Mouse (Mus musculus) cerebral cortex, adult 2 months (tissue): ENCODE data around the gene Spred2.

ENCODE experiments used
- WGBS: fragments of 180-500 bp; shearing (Covaris S2); methylation state at CpG from one replicate; pipeline ENCODE4 v1.1.7; 2018; 5-methylcytosine and 5-hydroxymethylcytosine counted together

The Spred2 gene

DNA sequence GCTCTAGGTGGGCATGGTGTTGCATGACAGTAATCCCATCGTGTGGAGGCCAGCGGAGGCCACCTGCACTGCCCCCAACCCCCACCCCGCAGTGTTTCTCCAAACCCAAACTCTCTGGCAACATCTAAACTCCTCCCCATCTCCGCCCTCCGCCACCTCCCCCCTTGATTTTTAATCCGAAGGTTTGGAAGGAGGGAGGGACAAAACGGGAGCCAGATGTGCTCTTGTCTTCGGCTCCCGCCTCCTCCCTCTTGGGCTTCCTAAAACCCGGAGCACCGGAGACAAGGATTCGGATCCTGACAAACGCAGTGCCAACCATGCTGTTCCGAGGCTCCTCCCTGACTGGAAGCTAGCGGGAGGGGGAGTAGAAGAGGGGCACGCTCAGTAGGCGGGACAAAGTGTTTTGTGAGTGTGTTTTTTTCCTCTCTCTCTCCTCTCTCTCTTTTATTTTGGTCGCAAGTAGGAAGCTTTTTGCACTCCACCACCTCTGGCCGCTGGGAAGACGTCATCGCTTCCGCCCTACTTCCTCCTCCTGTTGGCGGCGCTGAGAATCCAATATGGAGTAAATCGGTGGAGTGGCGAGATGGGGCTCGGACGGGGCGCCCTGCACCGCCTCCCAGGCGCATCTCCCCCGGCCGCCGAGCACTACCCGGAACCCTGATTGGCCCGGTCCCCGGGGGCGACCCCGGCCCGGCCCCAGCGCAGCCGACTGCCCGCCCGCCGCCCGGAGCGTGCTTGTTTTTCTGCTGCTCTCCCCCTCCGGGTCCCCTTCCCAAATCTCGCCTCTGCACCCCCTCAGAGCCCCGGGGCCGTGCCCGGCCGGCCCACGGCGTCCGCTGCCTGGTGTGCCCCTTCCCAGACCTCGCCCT, at the start of gene Spred2:
Spred2 (plus strand) TSS at position 488 of the 869 bp plus-strand sequence.
- under 1% methylated on average over 56 of the region's 57 CpGs for WGBS

DNA sequence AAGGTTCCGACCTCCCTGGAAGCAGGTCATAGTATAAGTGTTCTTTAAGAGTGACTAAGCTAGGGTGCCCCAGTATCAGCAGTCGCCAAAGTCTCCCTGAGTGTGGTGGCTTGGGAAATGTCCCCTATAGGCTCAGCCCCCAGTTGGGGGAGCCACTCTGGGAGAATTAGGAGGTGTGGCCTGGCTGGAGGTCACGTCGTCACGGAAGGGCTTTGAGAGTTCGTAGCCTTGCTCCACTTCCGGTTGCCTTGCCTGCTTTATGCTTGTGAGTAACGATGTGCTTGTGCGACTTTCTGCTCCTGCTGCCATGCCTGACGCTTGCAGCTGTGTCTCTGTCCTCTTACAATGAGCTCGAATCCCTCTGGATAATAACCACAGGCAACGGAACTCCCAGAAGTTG, 48.6 kb upstream of the Spred2 start:
- 45% methylated on average over 12 of the region's 12 CpGs for WGBS

DNA sequence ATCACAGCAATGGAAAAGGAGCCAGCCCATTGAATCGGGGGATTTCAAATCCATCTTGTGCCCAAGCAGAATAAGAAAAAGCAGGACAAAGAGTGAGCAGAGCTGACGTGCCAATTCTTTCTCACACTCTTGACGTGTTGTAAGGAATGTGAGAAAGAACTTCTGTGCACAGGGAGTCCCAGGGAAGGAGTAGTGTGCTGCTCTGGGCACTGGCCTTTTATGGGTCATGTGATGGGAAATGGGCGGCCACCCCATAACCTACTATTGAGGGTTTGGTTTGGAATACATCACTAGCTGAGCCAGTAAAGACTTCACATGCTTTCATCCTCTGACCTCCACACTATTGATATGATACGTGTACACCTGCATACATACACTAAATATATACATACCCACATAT, 48.2 kb upstream of the Spred2 start:
- 56% methylated on average over 5 of the region's 5 CpGs for WGBS

DNA sequence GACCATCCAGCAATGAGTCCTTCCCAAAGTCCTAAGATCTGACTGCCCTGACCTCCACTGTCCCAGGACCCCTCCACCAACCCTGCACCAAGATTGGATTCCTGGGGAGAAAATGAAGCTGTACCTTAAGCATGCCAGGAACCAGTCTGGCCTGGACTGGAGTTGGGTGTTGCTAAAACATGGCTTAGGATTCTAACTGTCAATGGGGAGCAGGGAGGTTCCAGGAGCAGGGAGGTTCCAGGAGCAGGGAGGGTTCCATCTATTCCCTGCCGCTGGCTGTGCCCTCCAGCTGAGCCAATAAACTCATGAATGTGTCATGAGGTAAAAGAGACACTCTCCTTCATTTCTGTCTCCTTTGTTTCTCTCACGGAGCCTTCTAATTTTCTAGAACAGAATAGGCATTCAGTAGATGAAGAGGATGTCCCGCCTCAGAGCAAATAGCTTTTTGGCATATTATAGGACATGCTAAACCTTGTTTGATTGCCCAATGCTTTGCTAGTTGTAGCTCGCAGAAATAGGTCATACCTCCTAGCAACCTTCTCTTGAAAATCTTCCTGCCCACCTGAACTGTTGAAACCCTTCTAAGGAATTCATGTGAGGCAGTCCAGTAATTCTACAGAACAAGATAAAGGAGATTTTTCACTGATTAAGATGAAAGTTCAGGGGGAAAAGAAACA, 46.8 kb upstream of the Spred2 start:
- 71% methylated on average over 4 of the region's 4 CpGs for WGBS

DNA sequence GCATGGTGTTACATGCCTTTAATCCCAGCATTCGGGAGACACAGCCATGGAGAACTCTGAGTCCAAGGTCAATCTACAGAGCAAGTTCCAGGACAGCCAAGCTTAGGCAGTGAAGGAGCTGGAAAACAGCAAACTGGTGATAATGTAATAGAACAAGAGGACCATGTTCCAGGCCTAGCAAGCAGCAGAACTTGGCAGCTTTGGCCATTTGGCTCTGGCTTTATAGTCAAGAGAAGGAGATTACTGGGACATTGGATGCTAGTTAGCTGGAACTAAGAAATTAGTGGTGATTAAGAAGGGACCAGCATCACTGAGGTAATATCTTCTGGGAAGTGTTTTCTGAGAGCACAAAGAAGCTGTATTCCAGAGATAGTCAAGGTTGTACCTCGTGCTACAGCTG, 42.8 kb upstream of the Spred2 start:
- WGBS: 90% methylated on average over 2 of the region's 2 CpGs

DNA sequence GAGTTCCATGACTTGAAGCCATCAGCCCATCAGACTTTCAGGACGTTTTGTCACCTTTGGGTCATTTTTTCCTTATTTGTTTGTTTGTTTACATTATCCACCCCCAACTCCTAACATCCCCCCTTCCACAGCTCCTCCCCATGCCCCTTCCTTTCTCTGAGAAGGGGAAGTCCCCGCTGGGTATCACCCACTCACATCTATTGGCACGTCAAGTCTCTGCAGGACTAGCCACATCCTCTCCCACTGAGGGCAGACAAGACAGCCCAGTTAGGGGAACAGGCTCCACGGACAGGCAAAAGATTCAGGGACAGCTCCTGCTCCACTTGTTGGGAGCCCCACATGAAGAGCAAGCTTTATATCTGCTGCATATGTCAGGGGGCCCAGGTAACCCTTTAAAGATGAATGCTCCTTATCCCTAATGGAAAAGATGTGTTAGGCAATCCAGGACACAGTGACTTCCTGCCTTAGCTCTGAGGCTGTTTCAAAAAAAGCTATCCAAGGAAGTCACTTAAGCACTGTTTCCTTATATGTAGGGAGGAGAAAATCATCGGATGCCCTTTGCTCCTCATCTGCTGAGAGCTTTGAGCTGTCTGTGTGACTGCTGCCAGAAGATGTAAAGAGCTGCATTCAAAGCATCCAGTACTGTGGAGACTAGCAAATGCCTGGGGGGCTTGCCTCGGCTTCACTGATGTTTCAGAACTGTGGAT, 33.3 kb upstream of the Spred2 start:
- 66% methylated on average over 6 of the region's 6 CpGs for WGBS

DNA sequence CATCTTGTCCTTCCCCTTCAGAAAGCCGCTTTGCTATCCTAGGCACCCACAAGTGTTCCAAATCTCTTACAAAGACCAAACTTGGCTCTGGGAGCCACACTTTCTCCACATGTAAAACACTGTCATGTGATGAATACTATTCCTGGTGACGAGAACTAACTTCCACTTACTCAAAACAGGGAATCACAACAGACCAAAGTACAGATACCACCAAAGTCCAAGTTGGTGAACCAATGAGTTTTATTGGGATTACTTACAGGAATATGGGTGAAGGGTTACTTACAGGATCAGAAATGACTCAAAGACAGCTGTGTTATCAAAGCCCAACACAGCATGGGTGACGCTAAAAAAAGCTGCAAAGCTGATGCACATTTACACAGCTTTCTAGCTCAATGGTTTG, 30.9 kb upstream of the Spred2 start:
- WGBS: 70% methylated on average over 3 of the region's 3 CpGs

DNA sequence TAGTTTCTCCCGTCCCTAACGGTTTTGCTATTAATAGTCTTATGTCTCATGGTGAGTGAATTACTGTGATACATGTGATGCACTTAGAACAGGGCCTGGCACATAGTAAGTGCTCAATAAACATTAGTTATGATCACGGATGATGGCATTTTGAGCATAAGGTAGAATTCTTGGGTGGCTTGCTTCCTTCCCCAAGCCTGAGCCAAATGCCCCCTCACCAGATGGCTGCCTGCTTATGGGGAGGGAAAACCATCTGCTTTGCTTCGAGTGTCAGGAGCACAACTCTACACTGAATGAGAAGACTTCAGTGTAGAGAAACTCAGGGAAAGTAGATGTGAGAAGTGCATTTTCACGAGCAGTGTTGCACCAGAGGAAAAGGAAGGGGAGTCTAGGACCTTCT, 24.6 kb upstream of the Spred2 start:
- WGBS: 42% methylated on average over 5 of the region's 5 CpGs

DNA sequence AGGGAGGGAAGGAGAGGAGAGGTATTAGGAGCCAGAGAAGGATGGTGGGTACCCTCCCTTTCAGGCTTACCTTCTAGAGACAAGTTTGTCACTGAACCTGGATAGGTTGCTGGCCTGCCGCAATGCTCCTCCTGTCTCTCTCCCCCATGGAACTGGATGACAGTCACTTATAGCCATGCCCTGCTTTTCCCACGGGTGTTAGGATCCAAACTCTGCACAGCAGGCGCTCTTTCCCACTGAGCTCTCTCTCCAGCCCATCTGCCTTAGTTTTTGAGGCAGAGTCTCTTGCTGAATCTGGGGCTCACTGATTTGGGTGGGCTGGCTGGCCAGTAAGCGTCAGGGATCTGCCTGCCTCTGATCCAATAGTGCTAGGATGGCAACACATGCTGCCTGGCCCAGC, 23.5 kb upstream of the Spred2 start:
- WGBS: 50% methylated on average over 4 of the region's 4 CpGs

DNA sequence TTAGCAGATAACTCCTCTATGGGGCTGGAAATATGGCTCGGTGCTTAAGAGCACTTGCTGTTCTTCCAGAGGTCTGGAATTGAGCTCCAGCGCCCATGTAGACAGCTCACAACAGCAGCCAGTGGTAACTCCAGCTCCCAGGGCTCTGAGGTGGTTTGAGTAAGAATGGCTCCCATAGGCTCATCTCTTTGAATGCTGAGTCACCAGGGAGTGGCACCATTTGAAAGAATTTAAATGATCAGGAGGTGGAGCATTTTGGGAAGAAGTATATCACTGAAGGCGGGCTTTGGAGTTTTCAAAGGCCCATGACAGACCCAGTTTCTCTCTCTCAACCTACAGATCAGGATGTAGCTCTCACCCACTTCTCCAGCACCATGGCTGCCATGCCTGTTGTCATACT, 13.0 kb upstream of the Spred2 start:
- 98% methylated on average over 3 of the region's 3 CpGs for WGBS

DNA sequence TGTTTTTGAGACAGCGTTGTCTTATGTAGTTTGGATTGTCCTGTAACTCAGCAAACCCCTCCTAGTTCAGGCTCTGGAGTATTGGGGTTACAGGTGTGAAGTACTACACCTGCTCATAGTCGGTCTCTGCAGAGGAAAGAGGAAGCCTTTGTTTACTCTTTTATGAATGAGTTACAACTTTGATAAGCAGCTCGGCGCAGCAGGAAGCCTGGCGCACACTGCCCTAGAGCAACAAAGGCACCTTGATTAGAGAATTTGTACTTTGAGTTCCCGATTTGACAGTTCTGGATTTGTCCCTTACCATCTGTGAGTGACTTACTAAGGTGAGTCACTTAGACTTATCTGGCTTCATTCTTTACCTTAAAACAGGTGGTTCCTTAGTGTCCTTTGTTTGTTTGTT, 12.0 kb upstream of the Spred2 start:
- 84% methylated on average over 6 of the region's 6 CpGs for WGBS

DNA sequence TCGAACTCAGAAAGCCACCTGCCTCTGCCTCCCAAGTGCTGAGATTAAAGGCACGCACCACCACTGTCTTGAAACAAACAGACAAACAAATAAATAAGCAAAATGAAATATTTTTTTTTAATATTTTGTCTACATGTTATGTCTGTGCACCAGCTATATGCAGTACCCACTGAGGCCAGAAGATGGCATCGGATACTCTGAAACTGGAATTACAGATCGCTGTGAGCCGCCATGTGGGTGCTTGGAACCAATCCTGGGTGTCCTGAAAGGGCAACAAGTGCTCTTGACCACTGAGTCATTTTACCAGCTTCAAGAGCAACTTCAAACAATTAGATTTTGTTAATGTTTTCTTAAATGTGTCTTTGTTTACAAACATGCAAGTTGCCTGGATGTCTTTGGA, 11.5 kb upstream of the Spred2 start:
- 94% methylated on average over 5 of the region's 5 CpGs for WGBS

DNA sequence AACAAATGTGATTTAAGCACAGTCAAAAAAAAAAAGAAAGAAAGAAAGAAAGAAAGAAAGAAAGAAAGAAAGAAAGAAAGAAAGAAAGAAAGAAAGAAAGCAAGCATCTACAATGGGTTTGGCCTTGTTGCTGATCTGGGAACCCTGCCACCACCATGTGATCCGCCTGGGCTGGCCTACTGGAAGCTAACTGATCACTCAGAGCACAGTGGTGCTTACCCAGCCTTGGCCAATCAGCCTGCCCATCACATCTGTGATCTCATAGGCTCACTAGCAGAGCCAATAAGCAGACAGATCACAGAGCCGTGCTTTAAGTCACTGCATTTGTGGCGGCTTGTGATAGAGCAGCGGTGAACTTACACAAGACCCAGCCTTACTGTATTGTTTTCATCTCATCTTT, 10.4 kb upstream of the Spred2 start:
- WGBS: 84% methylated on average over 4 of the region's 4 CpGs

DNA sequence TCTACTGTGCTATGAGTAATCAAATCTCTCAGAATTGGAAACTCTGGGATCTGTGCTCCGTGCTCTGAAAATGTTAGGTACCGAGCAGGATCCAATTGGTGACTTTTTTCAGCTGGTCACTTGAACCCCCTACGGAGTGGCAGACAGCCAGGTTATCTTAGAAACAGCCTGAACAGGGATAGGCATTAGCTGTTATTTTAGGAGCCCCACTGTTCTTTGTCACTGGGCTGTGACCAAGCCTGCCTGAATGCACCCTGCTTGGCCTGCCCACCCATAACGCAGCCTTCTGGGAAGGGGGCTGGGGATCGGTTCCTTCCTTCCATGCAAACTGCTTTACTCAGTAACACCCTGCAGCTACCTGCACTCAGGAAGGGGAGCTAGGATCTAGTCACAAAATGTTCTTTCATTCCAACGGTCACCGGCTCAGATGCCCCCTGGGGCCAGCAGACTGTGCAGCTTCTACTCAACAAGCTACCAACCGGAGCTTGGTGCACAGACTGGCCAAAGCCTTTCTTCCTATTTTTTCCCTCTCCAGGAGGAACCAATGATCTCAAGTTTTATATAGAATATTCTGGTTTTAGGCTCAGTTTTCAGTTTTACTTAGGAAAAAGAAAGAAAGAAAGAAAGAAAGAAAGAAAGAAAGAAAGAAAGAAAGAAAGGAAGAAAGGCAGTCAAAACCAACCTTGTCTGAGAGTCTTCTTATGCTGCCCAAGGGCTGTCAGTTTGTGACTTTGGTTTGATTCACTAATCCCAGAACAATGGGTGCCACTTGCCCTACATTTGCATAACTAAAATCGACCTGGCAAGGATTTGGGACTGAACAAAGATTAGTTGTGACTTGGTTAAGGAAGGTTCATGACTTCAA, 6.6 kb upstream of the Spred2 start:
- WGBS: 68% methylated on average over 9 of the region's 9 CpGs

DNA sequence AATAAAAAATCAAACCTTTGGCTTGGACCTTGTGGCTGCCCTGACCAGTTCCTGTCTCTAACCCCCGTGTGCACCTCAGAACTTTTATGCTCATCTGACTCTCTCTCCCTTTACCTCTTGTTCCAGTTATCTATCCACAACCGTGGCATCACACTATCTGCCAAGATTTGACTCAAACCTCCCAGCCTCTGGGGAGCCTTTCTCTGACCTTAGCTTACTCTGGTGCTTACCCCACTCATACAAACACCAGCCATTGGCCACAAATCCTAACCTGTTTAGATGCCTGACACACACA, 6.0 kb upstream of the Spred2 start:
- WGBS: 82% methylated on average over 2 of the region's 2 CpGs

DNA sequence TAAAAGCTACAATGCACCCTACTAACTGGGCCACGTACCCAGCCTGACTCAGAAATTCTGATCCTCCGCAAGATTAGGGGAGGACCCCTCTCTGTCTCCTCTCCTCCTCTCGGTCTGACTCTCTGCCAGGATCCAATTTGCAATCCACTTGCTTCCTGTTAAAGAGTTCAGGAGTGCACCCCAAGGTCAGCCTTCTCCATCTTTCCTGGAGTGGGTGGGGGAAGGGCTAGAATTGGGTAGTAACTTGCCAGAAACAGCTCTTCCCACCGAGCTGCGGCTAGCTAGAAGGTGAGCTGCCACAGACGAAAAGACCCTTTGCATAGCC, 4.8 kb upstream of the Spred2 start:
- 19% methylated on average over 6 of the region's 6 CpGs for WGBS

DNA sequence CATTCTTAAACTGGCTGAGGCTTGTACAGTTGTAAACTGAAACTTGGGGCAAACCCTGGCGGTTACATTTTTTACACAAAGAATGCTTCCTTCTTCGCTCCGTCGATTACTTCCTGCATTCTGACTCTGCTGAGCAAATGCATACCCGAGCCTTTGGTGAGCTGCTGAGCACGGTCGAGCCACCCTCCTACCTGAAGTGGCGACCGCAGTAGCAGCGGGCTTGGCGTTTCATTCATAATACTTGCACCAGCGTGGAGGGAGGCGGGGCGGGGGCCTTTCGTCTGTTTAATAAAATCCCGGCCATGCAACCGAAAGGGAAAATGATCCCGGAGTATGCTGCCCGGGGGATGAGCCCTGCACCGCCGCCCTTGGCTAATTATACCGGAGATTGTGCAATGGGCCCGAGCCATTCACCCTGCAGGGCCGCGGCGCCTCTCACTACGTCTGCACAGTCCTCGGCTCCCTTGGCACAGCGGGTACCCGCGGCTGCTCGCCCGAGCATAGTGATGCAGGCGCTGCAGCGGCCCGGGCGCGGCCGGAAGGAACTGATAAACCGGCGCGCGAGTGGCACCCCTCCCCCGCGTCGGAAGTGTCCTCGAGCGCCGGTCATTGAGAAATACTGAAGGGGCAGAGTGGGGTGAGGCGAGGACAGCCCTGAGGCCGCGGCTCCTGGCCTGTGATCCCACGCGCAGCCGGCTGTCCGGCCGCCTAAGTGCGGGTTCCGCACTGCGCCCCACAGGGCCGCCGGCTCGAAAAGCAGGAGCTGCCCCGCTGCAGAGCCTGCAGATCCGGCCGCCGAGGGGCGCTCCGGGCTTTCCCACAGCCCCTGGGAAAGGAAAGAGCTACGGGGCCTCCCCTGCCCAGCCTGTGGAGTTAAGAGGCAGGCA, 4.1 kb upstream of the Spred2 start:
- WGBS: under 1% methylated on average over 70 of the region's 70 CpGs

DNA sequence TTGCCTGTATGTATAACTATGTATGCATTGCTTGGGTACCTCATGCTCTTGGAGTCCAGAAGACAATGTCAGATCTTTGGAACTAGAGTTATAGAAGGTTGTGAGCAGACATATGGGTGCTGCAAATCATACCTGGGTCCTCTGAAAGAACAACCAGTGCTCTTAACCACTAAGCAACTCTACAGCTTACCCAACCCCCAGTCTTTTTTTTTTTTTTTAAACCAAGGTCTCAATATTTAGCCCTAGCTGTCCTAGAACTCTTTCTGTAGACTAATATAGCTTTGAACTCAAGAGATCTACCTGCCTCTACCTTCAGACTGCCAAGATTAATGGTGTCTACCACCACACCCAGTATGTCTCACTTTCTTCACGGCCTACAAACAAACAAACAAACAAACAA, 2.5 kb upstream of the Spred2 start:
- WGBS: 94% methylated on average over 1 of the region's 1 CpGs

DNA sequence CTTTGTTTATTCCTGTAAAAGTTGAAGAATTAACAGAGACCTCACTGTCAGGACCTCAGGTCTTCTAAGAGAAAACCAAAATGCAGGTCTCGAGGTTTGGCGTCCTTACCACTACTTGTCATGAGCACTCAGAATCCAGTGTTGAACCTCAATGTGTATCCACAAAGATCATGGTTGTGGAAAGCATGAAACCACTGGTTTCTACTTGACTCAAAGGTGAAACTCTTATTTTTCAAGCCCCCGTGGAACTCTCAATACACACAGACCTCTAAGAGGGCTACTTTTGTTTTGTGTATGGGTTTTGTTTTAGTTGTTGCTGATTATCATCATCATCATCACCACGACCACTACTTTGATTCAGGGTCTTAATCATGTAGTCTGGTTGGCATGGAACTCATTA, 2.0 kb upstream of the Spred2 start:
- WGBS: 97% methylated on average over 4 of the region's 4 CpGs

DNA sequence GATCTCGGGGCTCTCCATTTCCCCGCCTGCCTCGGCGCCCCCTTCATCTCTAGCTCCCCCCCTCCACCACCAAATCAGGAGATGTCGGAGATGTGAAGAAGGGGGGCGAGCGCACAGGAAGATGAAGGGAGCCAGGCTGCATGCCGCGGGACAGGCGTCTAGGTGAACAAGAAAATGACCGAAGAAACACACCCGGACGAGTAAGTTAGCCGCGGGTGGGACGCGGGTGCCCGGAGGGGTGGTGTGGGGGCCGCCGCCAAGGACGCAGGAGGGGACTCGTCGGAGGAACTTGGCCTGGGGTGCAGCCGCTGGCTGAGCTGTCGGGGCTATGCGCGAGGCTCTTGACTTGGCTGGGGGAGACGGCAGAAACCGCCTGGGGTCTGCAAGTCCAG, 578 bp downstream of the Spred2 start:
- 1% methylated on average over 29 of the region's 29 CpGs for WGBS
